Mouse (Mus musculus): ENCODE results near the gene Vps9d1.

DNA sequence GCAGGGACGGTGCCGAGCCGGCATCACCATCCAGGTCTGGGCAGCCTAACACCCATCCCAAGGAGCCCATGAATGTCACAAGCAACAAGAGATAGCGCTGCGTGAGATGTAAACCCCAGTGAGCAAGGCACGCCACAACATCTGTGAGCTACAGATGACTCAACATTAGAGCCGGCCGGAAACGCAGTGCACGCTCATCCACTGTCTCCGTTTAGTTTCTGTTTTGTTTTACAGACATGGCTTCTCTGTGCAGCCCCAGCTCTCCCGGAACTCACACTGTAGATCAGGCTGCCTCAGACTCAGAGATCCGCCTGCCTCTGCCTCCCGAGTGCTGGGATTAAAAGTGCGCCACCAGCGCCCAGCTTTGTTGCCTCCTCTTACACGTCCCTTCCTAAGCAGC is 33.2 kb upstream of the Vps9d1 start:
- TF ChIP-seq CTCF (conservative IDR thresholded peaks at IDR 0.05; ENCODE audit: low read length), result no peak
- TF ChIP-seq POU5F1 (IDR thresholded peaks at IDR 0.05; ENCODE audit: borderline replicate concordance, low read length), result no peak
